Mouse (Mus musculus) left cerebral cortex, postnatal 4 days (tissue): Measurements from ENCODE around the gene Abtb1. TPM values are rescaled to one million over a fixed set of nuclear protein-coding genes. Genes with fewer than 3 reads are reported as not detected.

Experiments
- DNase-seq: peaks from one replicate; pipeline ENCODE4 v3.0.0-alpha.2; 2022
- intact Hi-C: fragments of 180-260 bp; cut with DNase I; formaldehyde crosslinking; loops from one replicate; pipeline ENCODE4 v1.15.1; 2025
- total RNA-seq, 2 experiments: library from RNA; stranded (reverse); gene quantifications; 2 replicates each; pipeline ENCODE4 v1.2.3; 2021

Gene Abtb1
- total RNA-seq: 10 to 100 TPM; 23.2 to 25.3 TPM

DNA sequence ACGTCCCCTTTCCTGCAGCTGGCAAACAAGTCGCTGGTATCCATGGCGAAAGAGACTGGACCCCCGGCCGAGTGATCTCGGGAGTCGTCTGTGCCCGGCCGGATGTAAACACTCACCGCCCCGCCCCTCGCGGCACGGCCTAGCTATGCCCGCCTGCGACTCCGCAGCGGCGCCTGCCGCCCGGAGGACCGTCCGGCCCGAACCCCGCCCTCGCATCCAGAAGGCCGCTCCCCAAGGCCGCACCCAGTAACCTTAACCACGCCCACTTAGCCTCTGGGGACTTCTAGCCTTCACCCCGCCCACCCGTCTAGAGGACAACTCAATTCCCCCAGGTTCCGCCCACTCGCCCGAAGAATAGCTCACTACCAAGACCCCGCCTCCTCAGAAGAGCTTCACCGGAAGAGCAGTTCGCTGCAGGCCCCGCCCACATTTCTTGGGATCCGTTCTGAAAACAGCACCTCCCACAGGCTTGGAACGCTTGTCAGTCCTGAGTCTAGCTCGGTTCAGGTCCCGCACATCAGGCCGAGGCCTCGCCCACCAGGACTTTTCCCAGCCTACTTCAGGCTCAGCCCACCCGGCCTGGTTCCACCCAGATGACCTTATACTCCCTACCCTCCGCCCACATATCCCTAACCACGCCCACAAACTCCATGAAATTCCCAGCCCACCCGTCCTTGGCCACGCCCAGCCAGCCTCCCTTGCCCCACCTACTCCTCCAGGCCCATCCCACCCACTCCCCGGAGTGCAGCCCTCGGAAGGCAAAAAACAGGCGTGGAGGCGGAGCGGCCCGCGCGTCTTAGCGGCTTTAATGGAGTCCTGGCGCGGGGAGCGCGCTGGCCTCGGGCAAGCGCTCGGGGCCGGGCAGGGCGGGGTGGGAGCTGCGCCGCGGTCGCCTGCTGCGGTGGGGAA lies at the start of gene Abtb1:
Gene Abtb1 (minus strand): TSS at position 204 of the 909 bp plus-strand sequence.
- intact Hi-C loops: no loop called here
- DNase-seq: peak; percentile 99

DNA sequence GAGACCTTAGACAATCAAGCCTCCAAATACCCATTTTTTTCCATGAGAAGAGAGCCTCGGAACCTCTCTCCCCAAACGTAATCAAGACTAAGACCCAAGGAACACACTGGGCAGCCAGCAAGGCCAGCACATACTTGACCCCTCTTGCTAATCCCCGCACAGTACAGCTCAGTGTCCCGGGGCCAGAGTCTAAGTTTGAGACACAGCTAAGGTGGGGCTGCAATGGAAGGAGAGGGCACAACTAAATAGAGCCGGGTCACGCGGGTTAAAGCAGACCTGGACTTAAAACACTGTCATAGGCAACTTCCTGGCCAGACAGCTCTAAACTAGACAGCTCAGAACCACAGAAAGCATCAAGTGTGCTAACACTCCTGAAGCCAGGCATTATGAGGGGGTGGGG lies 49.0 kb upstream of the Abtb1 start:
- no peak for DNase-seq
- intact Hi-C loops: no loop called here

DNA sequence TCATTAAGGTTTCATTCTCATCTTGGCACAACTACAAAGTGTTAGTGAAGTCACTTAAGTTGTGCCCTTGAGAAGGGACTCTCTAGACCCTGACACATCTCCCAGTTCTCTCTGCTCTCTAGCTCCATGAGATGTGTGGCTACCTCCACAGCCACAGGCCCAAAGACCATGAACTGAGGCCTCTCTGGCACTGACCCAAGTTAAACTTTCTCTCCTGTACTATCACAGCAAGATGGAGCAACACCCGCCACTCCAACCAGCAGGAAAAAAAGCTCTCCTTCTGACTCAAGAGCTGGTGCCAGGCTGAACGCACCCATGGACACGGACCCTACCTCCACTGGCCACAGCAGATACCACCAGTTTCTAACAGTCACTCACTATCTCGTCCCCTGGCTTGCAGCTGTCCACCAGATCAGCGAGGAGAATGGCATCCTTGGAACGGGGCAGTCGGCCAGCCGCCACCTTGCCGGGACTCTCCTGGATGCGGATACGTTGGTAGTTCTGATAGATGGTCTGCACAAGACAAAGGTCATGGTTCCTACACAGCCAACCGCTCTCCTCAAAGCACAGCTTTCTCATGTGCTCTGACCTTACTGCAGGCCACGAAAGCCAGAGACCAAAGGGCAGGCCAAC lies 47.7 kb upstream of the Abtb1 start:
- no peak for DNase-seq
- intact Hi-C loops: no loop called here

DNA sequence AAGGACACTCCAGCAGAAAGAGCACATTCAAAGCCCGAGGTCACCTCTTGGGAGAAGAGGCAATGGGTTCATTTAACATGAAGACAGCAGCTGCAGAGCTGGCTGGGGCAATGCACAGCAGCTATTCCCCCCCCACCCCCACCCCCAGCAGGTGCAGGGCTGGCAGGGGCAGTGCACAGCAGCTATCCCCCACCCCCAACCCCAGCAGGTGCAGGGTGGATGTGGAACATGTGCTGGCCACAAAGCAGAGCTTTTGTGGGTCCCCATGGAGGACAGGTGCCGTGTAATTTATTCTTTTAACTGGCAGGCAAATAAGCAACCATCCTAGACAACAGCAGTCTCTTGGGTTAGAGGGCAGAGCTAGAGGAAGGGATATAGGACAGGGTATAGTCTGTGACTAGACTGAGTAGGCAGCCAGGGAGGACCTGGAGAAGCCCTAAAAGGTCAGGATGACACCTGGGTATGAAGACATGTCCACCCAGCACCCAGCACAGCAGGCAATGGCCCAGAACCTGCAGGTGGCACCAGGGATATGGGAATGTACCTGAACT lies 44.7 kb upstream of the Abtb1 start:
- intact Hi-C loops: no loop called here

DNA sequence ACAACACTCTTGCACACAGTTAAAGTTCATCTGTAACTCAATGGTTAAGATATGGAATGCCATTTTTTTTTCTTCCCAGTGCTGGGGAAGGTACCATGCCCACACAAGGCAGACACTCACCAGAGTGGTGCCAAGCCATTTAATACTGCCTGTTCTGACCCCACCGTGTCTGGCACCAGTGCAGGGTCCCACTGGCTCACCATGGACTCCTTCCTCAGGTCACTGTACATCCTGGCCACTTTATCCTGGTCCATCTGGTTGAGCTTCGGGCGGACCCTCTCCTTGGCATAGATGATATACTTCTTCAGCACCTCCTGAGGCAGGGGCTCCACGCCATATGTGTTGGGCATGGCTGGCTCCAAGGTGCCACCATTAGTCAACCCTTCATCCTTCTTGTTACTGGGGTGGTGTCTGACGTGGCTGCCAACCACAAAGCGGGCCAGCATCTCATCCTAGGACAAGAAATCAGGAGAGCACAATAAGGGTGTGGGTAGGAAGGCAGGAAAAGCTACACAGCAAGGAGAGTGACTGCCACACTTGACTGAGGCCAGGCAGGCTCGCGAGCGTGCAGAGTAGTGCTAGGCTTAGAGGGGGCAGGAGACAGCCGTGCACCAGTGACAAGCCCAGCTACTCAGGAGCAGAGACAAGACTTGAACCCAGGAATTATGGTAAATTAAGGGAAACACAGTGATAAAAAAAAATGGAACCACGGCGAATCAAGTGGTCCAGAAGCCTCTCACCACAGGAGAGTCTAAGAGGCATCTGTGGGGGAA lies 44.0 kb upstream of the Abtb1 start:
- no peak for DNase-seq
- intact Hi-C loops: no loop called here

More for the DNA sequence above, 44.7 kb upstream of the Abtb1 start:
- DNase-seq: peak; percentile 66

DNA sequence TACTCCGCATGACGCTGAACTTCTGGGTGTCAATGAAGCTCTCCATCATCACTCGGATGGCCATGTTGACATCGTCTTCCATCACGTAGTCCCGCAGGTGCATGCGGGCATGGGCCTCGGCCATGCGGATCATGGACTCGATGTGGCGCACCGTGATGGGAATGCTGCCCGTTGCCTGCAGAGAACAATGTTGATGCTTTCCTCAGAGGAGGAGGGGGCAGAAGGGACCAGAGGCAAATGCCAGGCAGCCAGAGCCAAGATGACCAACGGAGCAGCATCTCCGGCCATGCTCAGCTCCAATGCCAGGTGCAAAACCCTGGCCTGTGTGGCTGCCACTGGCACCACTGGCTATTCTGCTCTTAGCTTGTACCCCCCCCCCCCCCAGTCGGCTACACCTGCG lies 42.9 kb upstream of the Abtb1 start:
- DNase-seq: no peak
- intact Hi-C loops: no loop called here

DNA sequence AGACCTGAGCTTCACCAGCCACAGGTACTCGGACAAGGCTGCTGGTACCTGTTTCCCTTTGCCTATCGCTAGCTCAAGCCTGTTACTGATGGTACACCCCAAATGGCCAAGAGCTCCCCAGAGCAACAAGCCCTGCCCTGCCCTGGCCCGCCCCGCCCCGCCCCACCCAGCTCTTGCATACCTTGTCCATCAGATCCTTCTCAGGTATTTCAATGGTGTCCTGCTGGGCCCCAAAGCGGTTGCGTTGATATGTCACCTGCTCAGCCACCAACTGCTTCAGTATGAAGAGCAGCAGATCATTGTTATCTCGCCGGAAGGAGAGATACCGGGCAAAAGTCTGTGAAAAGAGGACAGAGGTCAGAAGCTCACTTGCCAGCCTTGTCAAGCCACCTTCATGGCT lies 42.4 kb upstream of the Abtb1 start:
- no peak for DNase-seq
- intact Hi-C loops: no loop called here

DNA sequence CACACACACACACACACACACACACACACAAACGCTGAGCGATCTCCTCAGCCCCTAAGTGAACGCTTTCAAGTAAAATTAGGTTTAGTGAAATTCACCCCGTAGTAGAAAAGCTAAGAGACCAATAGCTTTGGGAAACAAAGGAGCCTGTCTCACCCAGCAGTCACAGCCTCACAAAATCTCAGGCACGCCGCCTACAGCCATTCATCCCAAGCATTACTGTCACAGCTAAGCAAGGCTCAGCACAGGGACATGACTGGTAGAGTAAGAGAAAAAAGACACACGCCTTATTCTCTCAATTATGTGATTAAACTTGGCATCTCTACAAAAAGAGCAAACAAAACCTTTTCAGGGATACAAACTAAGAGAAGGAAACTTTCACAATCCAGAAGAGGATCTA lies 39.5 kb upstream of the Abtb1 start:
- no peak for DNase-seq
- intact Hi-C loops: no loop called here

DNA sequence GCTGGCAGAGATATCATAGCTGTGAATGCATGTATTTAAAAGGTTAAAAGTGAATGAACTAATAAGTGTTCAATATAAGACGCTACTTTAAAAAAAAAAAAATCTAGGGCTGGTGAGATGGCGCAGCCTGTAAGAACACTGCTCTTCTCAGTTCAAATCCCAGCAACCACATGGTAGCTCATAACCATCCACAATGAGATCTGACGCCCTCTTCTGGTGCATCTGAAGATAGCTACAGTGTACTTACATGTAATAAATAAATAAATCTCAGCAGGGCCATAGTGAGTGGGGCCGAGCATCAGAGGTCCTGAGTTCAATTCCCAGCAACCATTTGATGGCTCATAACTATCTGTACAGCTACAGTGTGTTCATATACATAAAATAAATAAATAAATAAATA lies 37.7 kb upstream of the Abtb1 start:
- intact Hi-C loops: no loop called here
- no peak for DNase-seq

DNA sequence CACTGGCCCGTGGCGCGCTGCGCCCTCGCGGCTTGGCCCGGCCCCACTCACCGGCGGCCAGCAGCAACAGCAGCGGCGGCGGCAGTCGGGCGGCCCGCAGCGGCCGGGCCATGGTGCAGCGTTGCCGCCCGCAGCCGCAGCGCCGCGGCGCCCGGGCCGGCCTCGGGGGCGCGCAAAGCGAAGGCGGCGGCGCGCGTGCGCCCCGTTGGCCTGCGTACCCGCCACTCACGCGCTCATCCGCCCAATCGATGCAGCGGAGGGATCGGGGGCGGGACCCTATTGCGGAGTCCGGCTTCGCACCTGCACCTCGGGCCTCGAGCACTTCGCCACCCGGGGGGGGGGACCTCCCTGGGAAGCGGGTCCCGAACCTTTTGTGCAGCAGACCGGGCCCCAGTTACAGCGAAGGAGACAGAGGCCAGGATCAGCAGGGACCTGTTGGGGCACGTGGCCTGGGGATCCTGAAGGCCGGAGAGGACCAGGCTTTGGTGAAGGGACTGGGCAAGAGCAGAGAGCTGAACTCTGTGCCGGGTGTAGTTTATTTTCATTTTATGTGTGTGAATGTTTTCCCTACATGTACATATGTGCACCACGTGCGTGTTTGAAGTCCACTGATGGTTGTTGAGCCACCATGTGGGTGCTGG lies 33.2 kb upstream of the Abtb1 start, which contains the start of gene Podxl2:
Gene Podxl2 (minus strand): TSS at position 177 of the 641 bp plus-strand sequence.
- intact Hi-C loops: no loop called here
- DNase-seq: peak; percentile 90

DNA sequence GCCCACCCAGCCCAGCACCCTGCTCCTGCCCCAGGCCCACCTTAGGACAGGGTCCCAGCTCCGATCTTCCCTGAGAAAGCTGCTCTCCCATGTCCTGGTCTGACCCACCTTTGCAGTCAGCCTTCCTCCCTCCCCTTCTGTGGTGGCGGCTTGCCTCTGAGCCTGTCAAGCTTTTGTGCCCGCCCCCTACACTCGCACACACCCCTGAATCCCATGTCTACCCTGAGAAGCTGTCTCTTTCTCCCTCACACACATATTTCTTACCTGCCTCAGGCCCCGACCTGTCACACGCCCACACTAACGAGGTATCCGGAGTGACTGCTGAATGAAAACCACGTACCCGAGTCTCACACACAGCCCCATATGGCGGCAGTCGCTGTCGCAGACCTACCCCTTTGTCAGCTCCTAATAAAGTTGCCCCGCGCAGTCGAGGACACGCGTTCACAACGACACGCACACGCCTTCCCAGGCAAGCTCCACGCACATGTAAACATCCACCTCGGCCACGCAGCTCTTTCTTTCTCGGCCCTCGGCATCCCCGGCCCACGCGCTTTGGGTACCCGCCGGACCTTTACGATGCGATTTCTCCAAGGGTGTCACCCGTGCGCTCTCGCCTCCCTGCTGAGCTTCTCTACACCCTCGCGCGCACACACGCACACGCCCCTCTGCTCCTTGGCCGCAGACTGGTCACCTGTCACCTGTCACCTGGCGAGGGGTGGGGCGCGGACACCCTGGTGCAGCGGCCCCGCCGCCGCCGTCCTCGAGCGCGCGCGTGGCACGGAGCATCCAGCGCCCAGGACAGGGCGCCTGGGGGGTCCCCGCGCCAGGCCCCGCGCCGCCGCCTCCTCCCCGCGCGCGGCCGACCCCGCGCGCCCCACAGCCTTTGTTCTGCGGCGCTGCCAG lies 32.4 kb upstream of the Abtb1 start:
- DNase-seq: peak; percentile 64
- intact Hi-C loops: no loop called here

DNA sequence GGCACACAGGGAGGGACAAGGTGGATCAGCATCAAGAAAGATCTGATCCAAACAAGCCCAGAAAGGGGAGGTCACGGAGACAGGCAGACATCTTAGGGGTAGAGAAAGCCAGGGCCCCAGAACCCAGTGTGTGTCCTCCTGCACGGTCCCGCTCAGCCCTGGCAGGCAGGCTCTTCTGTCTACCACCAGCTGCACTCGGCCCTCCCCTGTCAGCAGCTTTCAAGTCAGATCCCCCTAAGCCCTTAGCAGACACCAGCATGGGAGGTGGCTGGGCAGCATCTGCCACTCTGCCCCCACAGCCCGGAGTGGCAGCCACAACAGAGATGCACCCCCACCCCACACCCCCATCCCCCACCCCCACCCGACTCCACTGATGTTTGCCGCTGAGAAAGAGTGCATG lies 31.0 kb upstream of the Abtb1 start:
- peak; percentile 72 for DNase-seq

DNA sequence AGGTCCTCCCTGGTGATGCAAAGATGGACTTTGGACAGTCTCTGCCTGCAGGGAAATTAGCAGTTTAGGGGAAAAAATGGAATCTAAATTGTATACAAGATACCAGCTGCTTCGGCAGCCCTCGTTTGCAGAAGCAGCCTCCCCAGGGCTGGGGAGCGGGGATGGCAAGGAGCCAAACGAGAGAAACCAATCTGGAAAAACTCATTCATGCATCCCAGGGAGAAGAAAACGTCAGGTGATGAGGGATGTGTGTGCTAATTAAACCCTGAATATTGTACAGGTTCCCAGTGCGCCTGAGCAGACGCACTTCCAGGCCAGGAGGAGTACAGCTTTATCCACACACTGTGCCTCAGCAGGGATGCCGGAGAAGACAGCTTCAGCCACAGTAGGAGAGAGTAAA lies 29.8 kb upstream of the Abtb1 start:
- intact Hi-C loops: no loop called here
- DNase-seq: peak; percentile 79

More for the DNA sequence above, 31.0 kb upstream of the Abtb1 start:
- intact Hi-C loops: no loop called here

DNA sequence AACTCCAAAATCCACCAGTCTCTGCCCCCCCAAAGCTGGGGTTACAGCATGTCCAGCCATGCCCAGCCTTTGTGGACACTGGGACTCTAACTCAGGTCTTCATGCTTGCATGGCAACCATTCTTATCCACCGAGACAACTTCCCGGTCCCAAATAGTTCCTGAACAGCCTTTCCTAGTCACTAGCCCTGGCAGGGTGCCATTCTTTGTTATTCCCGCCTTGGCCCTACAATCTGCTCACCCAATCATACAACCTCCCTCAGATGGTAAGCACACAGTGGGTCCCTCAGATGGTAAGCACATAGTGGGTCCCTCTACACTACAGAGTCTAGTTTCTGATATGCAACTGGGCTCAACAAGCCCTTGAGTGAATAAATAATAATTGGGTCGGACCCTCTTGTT lies 28.8 kb upstream of the Abtb1 start:
- DNase-seq: peak; percentile 54
- intact Hi-C loops: no loop called here

DNA sequence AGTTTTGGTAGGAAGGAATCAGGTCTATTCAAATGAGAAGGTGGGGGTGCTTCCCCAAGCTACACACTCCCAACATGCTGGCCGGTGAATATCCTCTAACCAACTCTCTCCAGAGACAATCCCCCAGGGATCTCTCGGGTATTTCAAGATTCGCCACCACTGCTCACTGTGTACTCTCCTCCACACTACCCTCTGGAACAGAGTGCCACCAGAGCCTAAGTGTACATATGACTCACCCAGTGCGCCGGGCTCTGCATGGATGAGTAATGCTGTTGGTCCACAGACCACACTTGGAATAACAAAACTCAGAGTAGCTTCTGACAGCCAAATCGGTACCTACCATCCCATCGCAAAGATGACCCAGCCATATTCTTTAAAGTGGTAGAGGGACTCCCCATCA lies 27.7 kb upstream of the Abtb1 start:
- DNase-seq: no peak
- intact Hi-C loops: no loop called here

DNA sequence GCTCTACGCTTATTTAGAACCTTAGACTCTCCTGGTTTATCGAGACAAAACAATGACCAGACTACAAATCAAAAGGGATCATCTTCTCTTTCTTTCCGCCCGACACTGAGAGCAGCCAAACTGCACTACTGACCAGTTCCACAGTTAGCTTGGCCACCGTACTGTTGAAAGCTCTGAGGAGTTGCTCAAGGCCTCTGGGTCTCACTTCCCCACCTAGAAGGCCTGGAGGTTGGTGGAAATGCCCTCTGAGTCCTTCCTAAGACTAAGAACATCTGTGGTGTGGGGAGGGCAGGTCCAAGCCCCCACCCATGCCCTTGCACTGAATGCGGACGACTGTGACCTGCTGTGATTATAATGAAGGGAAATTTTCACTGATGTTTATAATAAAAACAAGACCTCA lies 23.9 kb upstream of the Abtb1 start:
- no peak for DNase-seq
- intact Hi-C loops: no loop called here

DNA sequence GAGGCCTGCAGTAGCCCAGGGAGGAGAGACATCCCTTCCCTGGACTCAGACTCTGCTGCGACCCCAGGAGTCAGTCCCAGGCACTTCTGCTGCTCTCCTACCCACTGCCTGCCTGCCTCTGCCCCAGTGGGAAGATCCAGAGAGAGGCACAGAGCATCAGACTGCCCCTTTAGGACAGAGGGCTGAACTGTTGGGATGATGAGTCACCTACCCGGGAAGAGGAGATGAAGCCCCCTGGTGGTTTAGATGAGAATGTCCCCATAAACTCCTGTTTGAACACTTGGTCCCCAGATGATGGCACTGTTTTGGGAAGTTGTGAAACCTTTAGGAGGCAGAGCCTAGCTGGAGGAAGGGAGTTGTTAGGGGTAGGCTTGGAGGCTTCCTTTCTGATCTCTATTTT lies 19.1 kb upstream of the Abtb1 start:
- intact Hi-C loops: no loop called here
- DNase-seq: no peak

DNA sequence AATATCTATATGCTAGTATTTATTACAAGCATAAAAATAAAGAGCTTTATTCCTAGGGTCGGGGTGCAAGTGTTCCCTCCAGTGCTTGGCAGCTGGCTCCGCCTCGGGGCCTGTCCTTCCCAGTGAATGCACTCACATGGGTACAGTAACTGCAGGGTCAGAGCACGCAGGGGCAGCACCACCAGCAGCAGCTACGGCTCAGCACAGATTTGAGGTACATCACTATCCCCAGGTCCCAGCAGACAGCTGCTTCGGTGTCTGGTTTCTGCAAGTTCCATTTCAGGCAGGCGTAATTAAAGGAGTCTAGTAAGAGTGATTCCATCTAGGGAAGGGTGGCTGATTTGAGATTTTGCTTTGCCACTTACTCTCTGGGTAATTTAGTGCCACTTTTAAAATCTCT lies 16.6 kb upstream of the Abtb1 start:
- no peak for DNase-seq
- intact Hi-C loops: no loop called here

DNA sequence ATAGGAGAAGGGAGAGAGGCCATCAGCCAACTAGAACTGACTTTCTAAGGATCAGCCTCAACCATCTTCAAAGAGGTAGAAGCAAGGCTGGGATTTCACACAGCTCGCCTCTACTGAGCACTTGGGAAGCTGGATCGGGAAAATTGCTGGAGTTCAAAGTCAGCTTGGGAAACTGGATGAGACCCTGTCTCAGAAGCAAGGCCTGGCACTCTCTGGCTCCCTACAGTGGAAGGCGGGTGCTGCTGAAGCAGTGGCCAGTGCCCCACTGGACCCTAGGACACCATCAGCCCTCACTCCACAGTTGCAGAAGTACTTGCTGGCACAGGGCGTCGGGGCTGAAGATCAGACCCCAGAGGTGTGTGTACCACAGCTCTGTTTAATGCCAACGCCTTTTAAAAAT lies 16.0 kb upstream of the Abtb1 start:
- no peak for DNase-seq
- intact Hi-C loops: no loop called here

DNA sequence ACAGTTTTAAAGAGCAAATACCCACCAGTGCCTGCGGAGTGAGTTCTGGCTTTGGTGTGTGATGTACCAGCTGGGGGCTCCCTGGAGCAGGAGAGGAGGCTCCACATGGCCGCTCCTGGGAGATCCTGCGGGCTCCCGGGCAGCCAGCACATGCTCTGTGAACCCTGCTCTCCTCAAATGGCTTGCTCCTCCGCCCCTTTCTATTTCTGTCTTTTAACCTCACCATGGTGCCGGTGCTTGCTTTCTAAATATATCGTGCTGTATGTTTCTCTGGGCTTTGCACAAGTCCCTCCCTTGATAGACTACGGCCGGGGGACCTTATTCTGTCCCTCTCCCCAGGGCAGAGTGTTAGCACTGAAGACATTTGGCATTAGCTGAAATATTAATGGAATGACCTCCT lies 15.5 kb upstream of the Abtb1 start:
- intact Hi-C loops: no loop called here
- no peak for DNase-seq
